Mouse (Mus musculus) macrophage (primary cell): Measurements from ENCODE around the gene Bco1. TPM values are rescaled to one million over a fixed set of nuclear protein-coding genes. Genes with fewer than 3 reads are reported as not detected.

Experiments used
- H3K27ac ChIP-seq: fragments of 350-480 bp; formaldehyde crosslinking; 2 replicates; pipeline ENCODE4 v1.9.0; 2021
- H3K36me3 ChIP-seq: fragments of 350-480 bp; formaldehyde crosslinking; 2 replicates; pipeline ENCODE4 v1.9.0; 2021; ENCODE audit errors: inconsistent target
- H3K4me3 ChIP-seq: fragments of 350-480 bp; formaldehyde crosslinking; 2 replicates; pipeline ENCODE4 v1.9.0; 2021; ENCODE audit errors: inconsistent target
- H3K79me2 ChIP-seq: fragments of 350-480 bp; formaldehyde crosslinking; 2 replicates; pipeline ENCODE4 v1.9.0; 2021; ENCODE audit errors: inconsistent target
- WGBS: methylation state at CpG from one replicate; pipeline ENCODE4 v1.1.7; 2026; ENCODE audit warnings: inconsistent platforms; ENCODE audit not compliant: missing documents; 5-methylcytosine and 5-hydroxymethylcytosine counted together
- polyA plus RNA-seq: library from polyadenylated mRNA; stranded (reverse); fragments of 250-400 nt; gene quantifications from 3 replicates; pipeline ENCODE4 v1.2.4, GENCODE M21; 2018; ENCODE audit warnings: inconsistent platforms

Gene Bco1
- polyA plus RNA-seq, 1 experiment from 2014 or later, result not detected

DNA sequence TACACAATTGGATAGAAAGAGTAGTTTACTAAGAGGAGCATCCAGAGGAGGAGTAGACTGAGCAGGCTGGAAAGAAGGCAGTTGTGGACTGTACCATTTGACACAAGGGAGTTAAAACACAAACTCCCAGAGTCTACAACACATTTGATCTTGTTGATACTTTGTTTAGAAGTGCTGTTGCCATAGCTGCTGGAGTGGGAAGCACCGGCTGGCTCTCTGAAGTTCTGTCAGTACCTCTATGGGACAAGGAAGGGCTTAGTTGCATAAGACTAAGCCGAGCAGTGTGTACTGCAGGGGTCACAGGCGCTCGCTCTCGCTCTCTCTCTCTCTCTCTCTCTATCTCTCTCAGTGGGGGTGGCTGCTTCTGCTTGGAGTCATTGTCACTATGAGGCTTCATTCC lies 78.9 kb downstream of the Bco1 start:
- Histone ChIP-seq H3K36me3 (peaks cover 5% of the 10 kb centered on the region; the same call in 1 of the 2 replicates), H3K4me3 (no peak overlapping the region), H3K27ac (no peak overlapping the region), H3K79me2 (peaks cover 67% of the 10 kb centered on the region)
- WGBS, result 97% methylated on average over 5 of the region's 5 CpGs

DNA sequence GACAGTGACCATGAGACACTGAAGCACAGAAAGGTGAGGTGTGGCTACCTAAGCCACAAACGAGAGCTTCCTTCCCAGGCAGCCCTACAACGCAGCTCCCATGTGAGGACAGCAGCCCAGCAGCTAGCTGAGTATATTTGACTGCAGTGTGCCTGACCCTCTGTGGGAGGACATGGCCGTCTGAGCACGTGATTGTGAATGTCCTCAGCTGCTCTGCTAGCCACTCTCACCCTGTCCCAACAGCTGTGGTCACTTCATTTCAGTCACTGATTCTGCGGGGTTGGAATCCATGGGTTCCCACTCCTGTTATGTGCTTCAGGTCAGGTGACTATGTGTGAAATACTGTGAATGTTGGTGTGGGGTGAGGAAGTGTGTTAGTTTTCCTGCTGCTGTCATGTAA lies 80.7 kb downstream of the Bco1 start:
- Histone ChIP-seq H3K79me2 (peaks cover 65% of the 10 kb centered on the region), H3K36me3 (peaks cover 5% of the 10 kb centered on the region; the same call in 1 of the 2 replicates), H3K27ac (no peak overlapping the region), H3K4me3 (no peak overlapping the region)
- 94% methylated on average over 5 of the region's 5 CpGs for WGBS

DNA sequence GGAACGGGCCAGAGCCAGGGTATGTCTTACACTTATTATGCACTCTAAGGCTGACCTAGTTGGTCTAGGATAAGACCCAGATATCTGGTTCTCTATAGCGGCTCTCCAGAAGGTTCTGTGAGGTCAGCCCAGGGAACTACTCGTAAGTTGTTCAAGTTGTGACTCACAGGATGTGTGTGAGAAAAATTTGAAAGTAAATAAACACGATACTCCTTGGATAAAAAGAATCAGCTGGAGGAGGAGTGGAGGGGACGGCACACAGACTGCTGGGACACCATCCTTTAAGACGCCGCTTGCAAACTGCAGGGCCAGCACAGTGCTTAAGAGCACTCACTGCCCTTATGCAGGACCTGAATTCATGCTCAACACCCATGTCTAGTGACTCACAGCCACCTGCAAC lies 81.6 kb downstream of the Bco1 start:
- 98% methylated on average over 7 of the region's 7 CpGs for WGBS
- H3K27ac ChIP-seq, result peak overlapping the region; percentile 49
- H3K36me3 ChIP-seq, result peaks cover 5% of the 10 kb centered on the region; the same call in 1 of the 2 replicates
- no peak overlapping the region for H3K4me3 ChIP-seq
- peaks cover 64% of the 10 kb centered on the region for H3K79me2 ChIP-seq

GRCm38 (mm10) chr8:117178039-117178438 lies 82.4 kb downstream of the Bco1 start:
- peak overlapping the region; percentile 49 for H3K27ac ChIP-seq
- 90% methylated on average over 2 of the region's 2 CpGs for WGBS

GRCm38 (mm10) chr8:117178676-117179075 lies 83.0 kb downstream of the Bco1 start:
- Histone ChIP-seq H3K27ac (no peak overlapping the region), H3K79me2 (peaks cover 51% of the 10 kb centered on the region), H3K4me3 (no peak overlapping the region), H3K36me3 (peaks cover 5% of the 10 kb centered on the region; the same call in 1 of the 2 replicates)
- 98% methylated on average over 6 of the region's 6 CpGs for WGBS

More at GRCm38 (mm10) chr8:117178039-117178438, 82.4 kb downstream of the Bco1 start:
- H3K79me2 ChIP-seq, result peaks cover 58% of the 10 kb centered on the region
- no peak overlapping the region for H3K4me3 ChIP-seq
- H3K36me3 ChIP-seq, result peaks cover 5% of the 10 kb centered on the region; the same call in 1 of the 2 replicates

GRCm38 (mm10) chr8:117182746-117183145 lies 87.1 kb downstream of the Bco1 start:
- H3K79me2 ChIP-seq, result peaks cover 33% of the 10 kb centered on the region
- no peak overlapping the region for H3K4me3 ChIP-seq
- peaks cover 28% of the 10 kb centered on the region for H3K36me3 ChIP-seq
- no peak overlapping the region for H3K27ac ChIP-seq
- WGBS, result 100% methylated on average over 4 of the region's 4 CpGs

Other genes starting within 250 kb of the Bco1 start
- 7.6 to 14.5 TPM (median 13.8 TPM) in 3 replicates for gene Cmc2, start 174.4 kb upstream of the Bco1 start, polyA plus RNA-seq
- 2.0 to 6.7 TPM (median 4.5 TPM) in 3 replicates for gene Cenpn, start 174.1 kb upstream of the Bco1 start, polyA plus RNA-seq
- 13.1 to 14.3 TPM (median 13.5 TPM) in 3 replicates for gene Atmin, start 152.5 kb upstream of the Bco1 start, polyA plus RNA-seq
- gene 1700030J22Rik, start 116.9 kb upstream of the Bco1 start, polyA plus RNA-seq, result 0.57 to 1.3 TPM (median 0.98 TPM) in 3 replicates
- 26.8 to 67.0 TPM (median 34.5 TPM) in 3 replicates for gene Gcsh, start 102.3 kb upstream of the Bco1 start, polyA plus RNA-seq
- 0.11 to 0.34 TPM (median 0.20 TPM) in 3 replicates for gene Pkd1l2, start 13.4 kb upstream of the Bco1 start, polyA plus RNA-seq
- gene Gan, start 62.3 kb downstream of the Bco1 start, polyA plus RNA-seq, result 3.9 to 4.5 TPM (median 4.4 TPM) in 3 replicates
- gene Cmip, start 161.2 kb downstream of the Bco1 start, polyA plus RNA-seq, result 47.6 to 64.8 TPM (median 62.8 TPM) in 3 replicates